Mouse (Mus musculus) ES-Bruce4 (cell line): ENCODE results near the gene Wars2.

Source experiments
- CTCF ChIP-seq: IDR thresholded peaks from one replicate; pipeline ENCODE4 v1.8.1; 2011; ENCODE audit warnings: low read depth, low read length
- EP300 ChIP-seq: IDR thresholded peaks from 2 replicates; pipeline ENCODE4 v1.6.1; 2011; ENCODE audit warnings: low read depth, low read length; ENCODE audit not compliant: insufficient read depth
- POLR2A ChIP-seq: IDR thresholded peaks from one replicate; pipeline ENCODE4 v1.8.1; 2011; ENCODE audit warnings: low read length; ENCODE audit not compliant: insufficient read depth

DNA sequence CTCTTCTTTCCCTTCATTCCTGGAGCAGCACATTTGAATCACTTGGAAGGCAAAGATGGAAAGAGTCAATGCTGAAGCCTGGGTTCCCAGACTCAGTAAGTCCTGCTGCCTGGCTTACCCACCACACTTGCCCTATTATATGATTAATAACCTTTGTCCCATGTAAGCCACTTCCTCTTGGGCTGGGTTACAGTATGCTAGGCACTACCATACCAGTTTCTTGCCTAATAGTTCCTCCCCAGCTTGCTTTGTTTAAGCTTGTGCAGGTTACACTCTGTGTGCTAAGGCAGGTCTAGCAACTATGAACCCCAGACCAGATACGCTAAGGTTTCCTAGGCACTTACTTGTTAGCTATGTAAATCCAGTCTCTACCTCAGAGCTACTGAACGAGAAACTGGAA, 86.9 kb downstream of the Wars2 start:
- TF ChIP-seq CTCF, result no peak
- no peak for TF ChIP-seq POLR2A
- no peak for TF ChIP-seq EP300
